Mouse (Mus musculus) olfactory bulb, adult 2 months (tissue): ENCODE measurements around the gene Chst12.

Source experiments
- CTCF ChIP-seq: fragments of 200-500 bp; IDR thresholded peaks from 2 replicates; pipeline ENCODE4 v1.5.1; 2012; ENCODE audit warnings: low read depth, mild to moderate bottlenecking, low read length, moderate library complexity; ENCODE audit not compliant: insufficient read depth
- POLR2A ChIP-seq: fragments of 200-500 bp; IDR thresholded peaks from 2 replicates; pipeline ENCODE4 v1.6.1; 2012; ENCODE audit warnings: mild to moderate bottlenecking, low read depth, low read length, moderate library complexity; ENCODE audit not compliant: insufficient read depth

GRCm38 (mm10) chr5:140501982-140502836 is 3.1 kb upstream of the Chst12 start:
- no peak for TF ChIP-seq CTCF
- no peak for TF ChIP-seq POLR2A
